Mouse (Mus musculus): ENCODE data around the gene Pikfyve. TPM values are rescaled to one million over a fixed set of nuclear protein-coding genes. Genes with fewer than 3 reads are reported as not detected.

Pikfyve gene
- total RNA-seq, 2 experiments from 2014 or later = 48.3 to 51.7 TPM

DNA sequence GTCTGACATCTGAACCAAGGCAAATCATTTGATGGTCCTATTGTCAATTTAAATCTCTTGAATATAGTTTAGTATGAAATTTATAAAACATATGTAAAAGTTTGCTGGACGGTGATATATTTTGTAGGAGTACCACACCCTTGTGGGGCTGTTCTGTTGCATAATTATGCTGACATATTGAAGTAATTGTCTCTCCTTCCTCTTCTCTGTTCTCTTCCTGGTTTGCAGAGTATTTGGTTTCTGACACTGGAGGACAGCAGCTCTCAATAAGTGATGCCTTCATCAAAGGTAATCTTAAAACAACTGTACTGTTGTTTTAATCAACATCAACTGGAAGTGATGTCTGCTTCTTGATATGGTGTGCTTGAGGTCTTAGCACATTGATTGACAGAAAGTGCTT is 44.1 kb downstream of the Pikfyve start:
- TF ChIP-seq CTCF (IDR thresholded peaks at IDR 0.05) = no peak
- Histone ChIP-seq H3K27ac (no peak overlapping the region), H3K4me3 (no peak overlapping the region)
- no peak for DNase-seq (ENCODE audit: extremely low spot score in 1 of 2, low spot score in 2 of 2)
- intact Hi-C loops (cut with DNase I) = no loop called here

DNA sequence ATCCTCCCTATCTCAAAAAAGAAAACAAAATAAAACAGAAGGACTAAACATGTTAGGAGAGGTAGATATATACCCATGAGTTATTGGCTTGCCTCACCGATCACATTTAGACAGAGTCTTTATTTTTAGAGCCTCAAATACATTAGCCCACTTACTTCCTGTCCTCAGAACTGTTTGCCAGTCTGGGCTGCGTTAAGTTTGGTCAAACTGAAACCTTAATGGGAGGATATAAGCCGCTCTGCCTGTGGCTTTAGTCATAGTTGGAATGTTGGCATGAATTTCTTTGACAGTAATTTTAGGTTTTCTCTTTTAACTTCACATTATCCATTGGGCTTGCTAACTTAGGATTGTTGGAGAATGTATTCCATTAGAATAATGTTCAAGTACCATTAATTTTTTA is 51.2 kb downstream of the Pikfyve start:
- TF ChIP-seq CTCF (IDR thresholded peaks at IDR 0.05) = no peak
- intact Hi-C loops (cut with DNase I) = no loop called here
- Histone ChIP-seq H3K4me3 (no peak overlapping the region), H3K27ac (no peak overlapping the region)
- DNase-seq (ENCODE audit: extremely low spot score in 1 of 2, low spot score in 2 of 2) = no peak

DNA sequence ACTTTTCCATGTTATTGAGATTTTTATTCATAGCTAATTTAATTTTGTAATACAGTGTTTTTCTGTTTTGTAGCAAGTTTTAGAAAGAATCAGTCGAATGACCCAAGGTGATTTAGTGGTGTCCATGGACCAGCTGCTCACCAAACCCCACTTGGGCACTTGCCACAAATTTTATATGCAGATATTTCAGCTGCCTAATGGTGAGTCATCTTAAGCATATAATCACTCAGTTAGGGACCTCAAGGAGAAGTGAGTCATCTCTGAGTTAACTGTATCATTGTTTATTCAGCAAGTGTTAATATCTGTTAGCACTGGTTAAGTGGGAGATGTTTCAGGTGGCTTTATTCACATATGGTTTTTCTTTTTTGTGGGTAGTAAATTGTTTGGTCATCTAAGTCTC is 59.2 kb downstream of the Pikfyve start:
- H3K4me3 ChIP-seq = no peak overlapping the region
- intact Hi-C loops (cut with DNase I) = no loop called here
- TF ChIP-seq CTCF (IDR thresholded peaks at IDR 0.05) = no peak
- H3K27ac ChIP-seq = no peak overlapping the region
- DNase-seq (ENCODE audit: extremely low spot score in 1 of 2, low spot score in 2 of 2) = no peak

DNA sequence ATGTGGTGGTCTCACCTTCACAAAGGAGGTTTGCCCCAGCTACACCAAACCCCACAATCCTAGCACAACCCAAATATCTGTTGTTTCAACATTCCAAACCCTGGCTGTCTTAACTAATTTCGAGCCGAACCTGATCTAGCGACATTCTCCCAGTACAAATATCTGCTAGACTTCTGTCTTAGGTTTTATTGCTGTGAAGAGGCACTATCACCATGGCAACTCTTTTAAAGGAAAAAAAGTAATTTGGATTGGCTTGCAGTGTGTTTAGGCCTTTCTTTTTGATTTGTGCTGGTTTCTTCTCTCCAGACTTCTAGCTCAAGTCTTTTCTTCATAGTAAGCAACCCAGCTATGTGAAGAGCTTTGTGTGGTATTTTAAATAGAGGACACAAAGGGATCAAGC is 94.0 kb downstream of the Pikfyve start:
- DNase-seq (ENCODE audit: extremely low spot score in 1 of 2, low spot score in 2 of 2) = no peak
- no peak overlapping the region for H3K27ac ChIP-seq

DNA sequence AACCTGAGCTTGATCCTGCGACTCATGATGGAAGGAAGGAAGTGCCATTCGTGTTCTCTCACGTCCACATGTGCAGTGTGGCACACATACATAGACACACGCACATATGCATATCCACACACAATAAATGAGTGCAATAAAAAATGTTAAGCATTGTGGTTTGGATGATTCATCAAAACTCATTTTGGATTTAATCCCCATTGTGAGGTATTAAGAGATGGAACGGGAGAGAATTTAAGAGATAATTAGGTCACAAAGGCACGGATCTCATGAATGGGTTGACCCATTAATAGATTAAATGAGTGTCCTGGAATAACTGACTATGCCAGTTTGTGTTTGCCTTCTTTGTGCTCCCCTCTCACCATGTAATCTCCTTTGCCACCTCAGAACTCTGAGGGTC is 95.3 kb downstream of the Pikfyve start, which contains the start of gene Pth2r:
Gene Pth2r, plus strand, starts transcription at position 301 of the 400 bp plus-strand sequence.
- no peak within 1 kb of the TSS for H3K27ac ChIP-seq
- intact Hi-C loops (cut with DNase I) = loop anchor here (2.0 kb wide), 1 partner anchor 819 kb away; no protein-coding TSS in a partner anchor
- no peak for TF ChIP-seq CTCF (IDR thresholded peaks at IDR 0.05)

More for the DNA sequence above, 94.0 kb downstream of the Pikfyve start:
- no peak for TF ChIP-seq CTCF (IDR thresholded peaks at IDR 0.05)
- intact Hi-C loops (cut with DNase I) = no loop called here
- no peak overlapping the region for H3K4me3 ChIP-seq

DNA sequence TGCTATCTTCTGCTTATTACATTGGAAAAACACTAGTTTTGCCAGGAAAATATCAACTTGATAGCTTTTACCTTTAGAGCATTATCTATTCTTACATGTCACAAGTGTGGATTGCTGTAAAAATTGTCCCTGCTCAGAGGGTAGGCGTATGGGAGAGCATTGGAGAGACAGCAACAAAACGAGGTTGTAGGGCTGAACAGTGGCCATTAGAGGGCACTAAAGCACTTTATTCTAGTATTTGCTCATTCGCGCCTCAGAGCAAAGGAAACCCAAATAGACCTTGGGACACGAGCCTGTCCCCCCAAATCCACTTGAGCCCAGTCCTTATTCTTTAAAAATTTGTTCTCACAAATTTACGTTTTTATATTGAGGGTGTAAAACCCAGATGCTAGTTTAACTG is 96.3 kb downstream of the Pikfyve start:
- peak; percentile 56 for DNase-seq (ENCODE audit: extremely low spot score in 1 of 2, low spot score in 2 of 2)
- Histone ChIP-seq H3K4me3 (no peak overlapping the region), H3K27ac (no peak overlapping the region)
- TF ChIP-seq CTCF (IDR thresholded peaks at IDR 0.05) = peak; percentile 85
- intact Hi-C loops (cut with DNase I) = loop anchor here (2.0 kb wide), 1 partner anchor 818 kb away; no protein-coding TSS in a partner anchor

More for the DNA sequence above, 95.3 kb downstream of the Pikfyve start, which contains the start of gene Pth2r:
- no peak within 1 kb of the TSS for H3K4me3 ChIP-seq
- DNase-seq (ENCODE audit: extremely low spot score in 1 of 2, low spot score in 2 of 2) = no peak

- Histone ChIP-seq H3K4me3 (no peak overlapping the region), H3K27ac (no peak overlapping the region)
- DNase-seq (ENCODE audit: extremely low spot score in 1 of 2, low spot score in 2 of 2) = no peak
- intact Hi-C loops (cut with DNase I) = no loop called here
- TF ChIP-seq CTCF (IDR thresholded peaks at IDR 0.05) = no peak
Observed at GRCm38 (mm10) chr1:65308476-65308875, 122.0 kb downstream of the Pikfyve start.

DNA sequence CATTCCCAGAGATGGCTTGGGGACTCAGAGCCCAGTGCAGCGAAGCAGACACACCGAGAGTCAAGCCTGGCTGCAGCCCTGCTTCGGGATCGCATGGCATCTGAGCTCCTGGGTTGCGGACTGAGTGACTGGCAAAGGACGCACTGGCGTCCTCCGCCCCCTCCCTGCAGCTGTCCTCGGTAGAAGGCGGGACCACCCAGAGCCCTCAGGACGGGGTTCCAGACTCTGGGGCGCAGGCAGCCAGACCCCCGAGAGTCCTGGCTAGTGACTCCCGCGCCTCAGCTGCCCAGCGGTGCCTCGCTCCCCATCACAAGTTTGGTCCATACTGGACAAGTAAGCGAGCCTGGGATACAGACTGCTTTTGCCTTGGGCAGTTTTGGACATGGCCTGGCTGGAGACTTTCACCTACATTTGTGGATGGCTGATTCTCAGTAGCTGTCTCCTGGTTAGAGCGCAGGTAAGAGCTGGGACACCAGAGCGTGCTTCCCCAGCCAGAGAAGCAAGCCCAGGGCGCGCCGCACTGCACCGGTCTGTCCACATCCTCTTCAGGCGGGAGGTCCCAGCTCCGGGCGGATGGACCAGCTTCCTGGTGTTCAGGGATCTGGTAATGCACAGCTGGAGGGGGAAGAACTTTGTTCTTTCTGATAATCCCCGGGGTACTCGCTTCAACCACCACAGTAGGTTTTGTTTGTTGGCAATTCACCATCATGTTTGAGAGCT is 124.9 kb downstream of the Pikfyve start:
- Histone ChIP-seq H3K4me3 (peak overlapping the region; percentile 45), H3K27ac (no peak overlapping the region)
- DNase-seq (ENCODE audit: extremely low spot score in 1 of 2, low spot score in 2 of 2) = peak in 1 of 2 experiments; percentile 16
- no peak for TF ChIP-seq CTCF (IDR thresholded peaks at IDR 0.05)
- intact Hi-C loops (cut with DNase I) = loop anchor here (5.0 kb wide), 2 partner anchors 76 to 341 kb away; no protein-coding TSS in a partner anchor

DNA sequence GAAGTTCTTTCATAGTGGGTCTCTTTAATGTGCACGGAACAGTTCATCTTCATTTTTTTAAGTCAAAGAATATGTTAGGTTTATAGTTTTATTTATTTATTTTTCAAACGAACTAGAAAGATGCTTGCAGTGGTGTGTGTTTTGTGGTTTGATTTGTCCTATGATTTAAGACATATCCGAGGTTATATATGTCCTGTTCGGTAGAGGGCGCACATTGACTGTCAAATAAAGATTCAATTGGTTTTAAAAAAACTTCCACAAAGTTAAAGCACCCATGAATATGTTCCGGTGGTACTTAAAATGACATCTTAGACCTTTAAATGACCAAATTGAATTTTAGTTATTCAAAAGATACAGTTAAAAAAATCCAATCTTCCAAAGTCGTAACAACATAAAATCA is 125.6 kb downstream of the Pikfyve start:
- no peak overlapping the region for H3K27ac ChIP-seq
- peak; percentile 68 for TF ChIP-seq CTCF (IDR thresholded peaks at IDR 0.05)
- peak; percentile 25 to 33 for DNase-seq (ENCODE audit: extremely low spot score in 1 of 2, low spot score in 2 of 2)
- peak overlapping the region; percentile 45 for H3K4me3 ChIP-seq
- intact Hi-C loops (cut with DNase I) = loop anchor here (1.0 to 5.0 kb wide), 3 partner anchors 75 to 787 kb away; no protein-coding TSS in a partner anchor

DNA sequence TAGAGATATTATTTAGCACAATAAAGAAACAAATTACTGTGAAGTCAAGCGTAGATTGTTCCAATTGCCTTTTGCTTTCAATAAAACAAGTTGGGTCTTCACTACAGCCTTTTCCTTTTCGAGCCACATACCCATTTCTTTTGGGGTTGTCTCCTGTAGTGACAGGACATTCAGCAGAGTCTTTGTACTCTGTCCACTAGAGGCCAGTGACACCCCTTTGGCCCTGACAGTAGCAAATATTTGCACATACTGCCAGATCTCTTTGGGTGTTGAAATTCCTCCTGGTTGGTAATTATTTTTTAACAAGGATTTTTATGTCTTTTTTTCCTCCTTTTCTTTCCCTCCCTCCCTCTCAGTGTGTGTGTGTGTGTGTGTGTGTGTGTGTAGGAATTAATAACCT is 126.4 kb downstream of the Pikfyve start:
- TF ChIP-seq CTCF (IDR thresholded peaks at IDR 0.05) = peak; percentile 9
- no peak overlapping the region for H3K4me3 ChIP-seq
- intact Hi-C loops (cut with DNase I) = loop anchor here (1.0 to 5.0 kb wide), 3 partner anchors 74 to 786 kb away; no protein-coding TSS in a partner anchor

GRCm38 (mm10) chr1:65314054-65315021 is 127.9 kb downstream of the Pikfyve start:
- no peak for DNase-seq (ENCODE audit: extremely low spot score in 1 of 2, low spot score in 2 of 2)
- TF ChIP-seq CTCF (IDR thresholded peaks at IDR 0.05) = no peak
- no peak overlapping the region for H3K4me3 ChIP-seq
- intact Hi-C loops (cut with DNase I) = loop anchor here (5.0 kb wide), 2 partner anchors 73 to 338 kb away; no protein-coding TSS in a partner anchor
- H3K27ac ChIP-seq = no peak overlapping the region

More for the DNA sequence above, 126.4 kb downstream of the Pikfyve start:
- no peak for DNase-seq (ENCODE audit: extremely low spot score in 1 of 2, low spot score in 2 of 2)
- no peak overlapping the region for H3K27ac ChIP-seq

Data from left cerebral cortex, adult 2 months (tissue).